Mouse (Mus musculus): Measurements from ENCODE around the gene Satb1. TPM values are rescaled to one million over a fixed set of nuclear protein-coding genes. Genes with fewer than 3 reads are reported as not detected.

Gene Satb1
- polyA plus RNA-seq, 1 experiment from 2014 or later = 16.0 TPM

DNA sequence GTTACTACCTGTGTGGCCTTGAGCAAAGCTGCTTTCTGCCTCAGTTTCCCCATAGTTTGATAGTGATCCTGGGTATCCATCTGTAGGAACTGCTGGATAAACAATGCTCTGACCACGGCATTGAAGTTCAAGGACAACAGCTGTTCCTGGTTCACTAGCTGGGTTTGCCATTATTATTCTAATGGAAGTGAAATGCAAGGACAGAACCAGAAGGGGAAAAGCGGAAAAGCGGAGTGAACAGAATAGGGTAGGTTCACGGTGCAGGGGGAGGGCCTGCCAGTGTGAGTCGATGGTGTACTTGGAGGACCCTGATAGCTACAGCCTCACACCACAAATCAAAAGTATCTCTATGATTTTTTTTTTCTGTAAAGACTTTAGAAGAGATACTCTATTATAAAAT lies 6.4 kb upstream of the Satb1 start:
- H3K4me2 ChIP-seq (replicated peaks) = no peak overlapping the region
- no peak overlapping the region for H3K9ac ChIP-seq
- no peaks in the 10 kb centered on the region for H3K4me1 ChIP-seq
- no peak for ATAC-seq (ENCODE audit: insufficient number of reproducible peaks, low FRiP score, low TSS enrichment, low read depth)
- H3K9me3 ChIP-seq (replicated peaks) = no peaks in the 10 kb centered on the region
- no peak overlapping the region for H3K4me3 ChIP-seq (replicated peaks)
- WGBS = 85% methylated on average over 5 of the region's 5 CpGs
- H3K27ac ChIP-seq (replicated peaks) = no peak overlapping the region
- H3K27me3 ChIP-seq = peaks cover 8% of the 10 kb centered on the region
- H3K36me3 ChIP-seq = no peaks in the 10 kb centered on the region

DNA sequence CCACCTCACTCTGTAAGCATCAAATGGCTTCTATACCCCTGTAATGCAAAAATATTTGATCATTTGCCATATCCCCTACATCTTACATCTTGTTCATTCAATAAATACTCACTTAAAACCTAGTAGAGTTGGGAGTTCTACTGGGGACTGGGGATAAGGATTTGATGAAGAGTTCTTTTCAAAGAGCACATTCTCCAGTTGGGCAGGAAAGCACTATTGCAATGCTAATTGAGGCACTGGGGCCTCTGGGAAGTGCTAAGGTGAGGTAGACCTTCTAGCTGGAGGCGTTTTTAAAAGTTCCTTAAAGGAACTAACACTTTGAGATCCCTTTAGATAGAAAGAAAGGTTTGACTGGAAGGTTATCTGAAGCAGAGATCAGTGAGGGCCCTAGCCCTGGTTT lies 3.8 kb upstream of the Satb1 start:
- no peak overlapping the region for H3K4me3 ChIP-seq (replicated peaks)
- no peaks in the 10 kb centered on the region for H3K36me3 ChIP-seq
- H3K4me1 ChIP-seq = peaks cover 12% of the 10 kb centered on the region
- no peaks in the 10 kb centered on the region for H3K9me3 ChIP-seq (replicated peaks)
- no peak for ATAC-seq (ENCODE audit: insufficient number of reproducible peaks, low FRiP score, low TSS enrichment, low read depth)
- no peak overlapping the region for H3K27ac ChIP-seq (replicated peaks)
- peaks cover 28% of the 10 kb centered on the region for H3K27me3 ChIP-seq
- H3K4me2 ChIP-seq (replicated peaks) = no peak overlapping the region
- 11% methylated on average over 1 of the region's 1 CpGs for WGBS
- H3K9ac ChIP-seq = no peak overlapping the region

DNA sequence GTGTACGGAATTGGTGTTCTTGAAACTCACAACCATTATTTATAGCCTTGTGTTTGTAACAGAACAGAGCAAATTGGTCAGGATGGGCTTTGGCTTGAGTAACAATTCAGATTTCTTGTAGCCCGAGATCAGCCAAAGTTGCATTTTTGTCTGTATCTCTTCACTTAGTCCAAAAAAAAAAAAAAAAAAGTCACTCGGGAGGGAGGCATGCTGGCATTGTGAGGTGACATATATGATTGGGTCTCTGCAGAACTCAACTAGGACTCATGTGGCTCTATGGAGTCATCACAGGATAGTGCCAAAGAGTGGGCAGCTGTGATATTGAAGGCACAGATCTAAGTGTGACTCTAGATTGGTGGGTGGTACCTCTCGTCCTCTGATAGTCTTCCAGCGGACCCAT lies 3.2 kb upstream of the Satb1 start:
- 88% methylated on average over 5 of the region's 5 CpGs for WGBS
- Histone ChIP-seq H3K36me3 (no peaks in the 10 kb centered on the region), H3K27me3 (peaks cover 34% of the 10 kb centered on the region), H3K4me1 (peaks cover 19% of the 10 kb centered on the region), H3K4me2 (replicated peaks) (no peak overlapping the region), H3K9ac (no peak overlapping the region), H3K27ac (replicated peaks) (no peak overlapping the region), H3K4me3 (replicated peaks) (no peak overlapping the region), H3K9me3 (replicated peaks) (no peaks in the 10 kb centered on the region)
- ATAC-seq (ENCODE audit: insufficient number of reproducible peaks, low FRiP score, low TSS enrichment, low read depth) = no peak

DNA sequence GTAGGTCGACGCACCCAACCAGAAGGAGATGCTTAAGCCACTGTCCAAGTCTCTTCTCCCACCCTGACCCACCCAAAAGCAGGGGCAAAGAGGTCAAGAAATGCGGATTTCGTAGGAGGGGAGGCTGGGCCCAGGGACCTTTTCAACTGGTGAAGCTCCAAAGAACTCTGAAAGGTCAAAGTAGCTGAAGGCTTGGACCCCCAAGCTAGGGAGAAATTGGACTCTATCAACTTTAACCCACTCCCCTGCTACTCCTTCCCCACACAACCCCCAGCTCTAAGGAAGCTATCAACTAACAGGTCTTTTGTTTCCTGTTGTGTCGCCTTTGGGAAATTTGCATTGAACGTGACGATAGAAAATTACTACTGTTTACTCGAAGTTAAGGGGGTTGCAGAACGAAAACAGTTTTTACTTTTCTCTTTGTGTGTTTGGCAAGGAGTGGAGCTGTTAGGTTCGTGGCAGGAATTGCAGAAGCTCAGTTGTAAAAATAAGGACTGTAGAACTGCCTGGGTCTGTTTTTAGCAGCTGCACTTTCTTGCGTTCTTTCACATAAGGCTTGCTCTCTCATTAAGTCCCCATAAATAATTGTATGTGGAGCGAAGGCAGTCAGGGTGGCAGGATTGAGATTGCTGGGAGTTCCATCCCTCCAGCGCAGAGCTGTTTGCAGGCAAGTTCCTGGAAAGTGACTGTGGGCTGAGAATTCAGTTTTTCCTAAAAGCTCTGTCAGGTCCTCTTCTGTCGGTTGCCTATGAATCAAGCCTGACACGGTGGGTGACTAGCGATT lies 680 bp upstream of the Satb1 start:
- H3K27ac ChIP-seq (replicated peaks) = no peak overlapping the region
- peaks cover 46% of the 10 kb centered on the region for H3K27me3 ChIP-seq
- H3K9me3 ChIP-seq (replicated peaks) = no peaks in the 10 kb centered on the region
- H3K9ac ChIP-seq = no peak overlapping the region
- peak overlapping the region; percentile 66 for H3K4me3 ChIP-seq (replicated peaks)
- H3K4me1 ChIP-seq = peaks cover 21% of the 10 kb centered on the region
- ATAC-seq (ENCODE audit: insufficient number of reproducible peaks, low FRiP score, low TSS enrichment, low read depth) = no peak
- 1% methylated on average over 16 of the region's 16 CpGs for WGBS
- H3K36me3 ChIP-seq = no peaks in the 10 kb centered on the region
- H3K4me2 ChIP-seq (replicated peaks) = peak overlapping the region; percentile 91

DNA sequence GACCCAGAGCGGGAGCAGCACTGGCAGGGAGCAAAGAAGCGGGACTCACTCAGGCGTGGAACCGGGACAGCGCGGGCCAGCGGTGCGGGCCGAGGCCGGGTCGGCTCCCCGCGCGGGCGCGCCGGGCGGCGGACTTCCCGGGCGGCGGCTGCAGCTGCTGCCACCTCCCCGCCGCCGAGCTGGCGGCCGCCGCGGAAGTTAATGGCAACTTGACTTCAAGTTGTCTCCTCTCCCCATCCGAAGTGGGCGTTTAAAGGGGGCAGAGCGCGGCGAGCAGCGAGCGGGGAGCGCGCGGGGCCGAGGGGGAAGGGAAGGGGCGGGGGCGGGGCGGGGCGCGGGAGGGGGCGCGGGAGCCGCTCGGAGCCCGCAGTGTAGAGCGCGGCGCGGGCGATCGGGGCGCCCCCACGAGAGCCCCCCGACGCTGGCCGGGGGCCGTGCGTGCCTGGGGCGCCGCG lies 642 bp downstream of the Satb1 start:
- Histone ChIP-seq H3K4me2 (replicated peaks) (peak overlapping the region; percentile 91), H3K36me3 (no peaks in the 10 kb centered on the region), H3K27ac (replicated peaks) (no peak overlapping the region), H3K9ac (peak overlapping the region; percentile 51; the same call in 1 of the 2 replicates), H3K4me3 (replicated peaks) (peak overlapping the region; percentile 66), H3K4me1 (peaks cover 21% of the 10 kb centered on the region), H3K9me3 (replicated peaks) (no peaks in the 10 kb centered on the region), H3K27me3 (peaks cover 57% of the 10 kb centered on the region)
- ATAC-seq (ENCODE audit: insufficient number of reproducible peaks, low FRiP score, low TSS enrichment, low read depth) = peak; percentile 65; the same call in 1 of the 2 replicates
- WGBS = under 1% methylated on average over 51 of the region's 66 CpGs

DNA sequence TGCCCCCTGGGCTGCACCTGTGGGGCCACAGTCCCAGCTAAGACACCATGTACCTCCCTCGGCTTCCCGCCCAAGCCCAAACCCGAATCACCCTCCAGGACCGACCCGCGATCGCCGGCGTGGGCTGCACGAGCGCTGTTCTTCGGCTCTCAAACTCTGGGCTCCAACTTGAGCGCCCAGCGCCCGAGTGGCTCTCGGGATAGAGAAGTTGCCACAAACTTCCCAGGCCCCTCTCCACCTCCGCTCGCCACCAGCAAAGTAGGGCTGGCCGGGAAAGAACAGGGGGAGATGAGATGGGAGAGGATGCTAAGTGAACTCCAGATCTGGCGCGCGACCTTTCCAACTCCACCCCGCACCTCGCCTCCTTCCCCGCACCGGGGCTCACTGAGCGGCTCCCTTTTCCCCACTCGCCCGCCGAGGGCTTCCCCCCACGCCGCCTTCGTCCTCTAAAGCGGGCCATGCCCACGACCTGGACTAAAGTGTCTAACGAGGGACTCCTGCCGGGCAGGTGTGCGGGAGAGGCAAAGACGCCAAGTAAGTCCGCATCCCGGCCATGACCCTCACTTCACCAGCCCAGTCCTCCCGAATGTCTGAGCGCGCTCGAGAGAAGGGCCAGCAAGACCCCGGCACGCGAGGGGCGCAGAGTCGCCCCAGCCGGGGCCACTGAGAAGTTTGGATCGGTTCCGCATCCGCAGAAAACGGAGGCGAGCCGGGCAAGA lies 1.2 kb downstream of the Satb1 start:
- Histone ChIP-seq H3K4me2 (replicated peaks) (peak overlapping the region; percentile 91), H3K27me3 (peaks cover 61% of the 10 kb centered on the region), H3K9me3 (replicated peaks) (no peaks in the 10 kb centered on the region), H3K9ac (peak overlapping the region; percentile 51), H3K4me1 (peaks cover 21% of the 10 kb centered on the region), H3K36me3 (no peaks in the 10 kb centered on the region), H3K4me3 (replicated peaks) (peak overlapping the region; percentile 66), H3K27ac (replicated peaks) (no peak overlapping the region)
- no peak for ATAC-seq (ENCODE audit: insufficient number of reproducible peaks, low FRiP score, low TSS enrichment, low read depth)
- under 1% methylated on average over 57 of the region's 57 CpGs for WGBS

DNA sequence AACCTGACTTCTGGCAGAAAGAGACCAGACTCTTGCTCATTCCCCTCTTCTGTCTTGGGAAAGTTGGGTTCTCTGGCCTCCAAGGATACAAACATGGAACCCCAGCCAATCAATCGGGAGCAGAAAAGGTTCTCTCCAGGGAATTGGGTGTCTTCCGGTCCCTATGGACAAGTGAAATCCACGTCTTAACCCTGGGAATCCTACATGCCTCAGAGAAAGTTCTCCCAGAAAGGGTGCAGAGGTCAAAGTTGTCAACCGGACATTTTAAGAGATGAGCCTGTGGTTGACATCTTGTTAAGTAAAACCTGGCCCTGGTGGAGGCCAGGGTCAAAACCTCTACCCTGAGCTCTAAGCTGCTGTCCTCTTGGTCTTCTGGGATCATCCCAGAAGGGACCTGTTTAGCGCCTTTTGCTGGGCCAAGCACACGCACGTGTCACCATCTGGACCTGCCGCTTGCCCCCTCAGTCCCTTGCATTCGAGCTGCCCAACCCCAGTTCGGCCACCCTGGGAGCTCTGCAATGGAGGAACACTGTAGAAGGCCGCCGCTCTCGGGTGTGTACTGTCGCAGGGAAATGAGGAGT lies 1.9 kb downstream of the Satb1 start:
- H3K27me3 ChIP-seq = peaks cover 67% of the 10 kb centered on the region
- peak overlapping the region; percentile 66 for H3K4me3 ChIP-seq (replicated peaks)
- ATAC-seq (ENCODE audit: insufficient number of reproducible peaks, low FRiP score, low TSS enrichment, low read depth) = no peak
- H3K36me3 ChIP-seq = no peaks in the 10 kb centered on the region
- no peak overlapping the region; the same call in 1 of the 2 replicates for H3K9ac ChIP-seq
- H3K4me2 ChIP-seq (replicated peaks) = peak overlapping the region; percentile 91
- peaks cover 21% of the 10 kb centered on the region for H3K4me1 ChIP-seq
- 13% methylated on average over 14 of the region's 14 CpGs for WGBS
- H3K9me3 ChIP-seq (replicated peaks) = no peaks in the 10 kb centered on the region
- H3K27ac ChIP-seq (replicated peaks) = no peak overlapping the region

DNA sequence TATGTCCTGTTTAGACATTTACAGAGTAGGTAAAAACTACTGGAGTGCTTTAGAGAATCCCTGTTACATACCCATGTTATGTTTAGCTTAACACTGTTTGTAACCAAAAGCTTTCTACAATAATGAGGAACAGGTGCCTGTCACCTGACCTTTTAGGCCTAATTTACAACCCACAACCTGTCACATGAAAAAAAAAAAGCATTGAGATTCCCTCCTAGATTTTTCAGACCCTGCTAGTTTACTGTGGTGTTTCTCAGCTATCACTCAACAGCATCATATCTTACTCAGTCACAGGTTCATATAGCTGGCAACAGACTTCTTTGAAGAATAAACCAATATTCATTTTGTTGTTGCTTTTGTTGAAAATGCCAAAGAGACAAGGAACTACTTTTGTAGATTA lies 3.7 kb downstream of the Satb1 start:
- H3K27ac ChIP-seq (replicated peaks) = no peak overlapping the region
- H3K4me3 ChIP-seq (replicated peaks) = no peak overlapping the region
- H3K36me3 ChIP-seq = no peaks in the 10 kb centered on the region
- peaks cover 21% of the 10 kb centered on the region for H3K4me1 ChIP-seq
- H3K9ac ChIP-seq = no peak overlapping the region
- peaks cover 59% of the 10 kb centered on the region for H3K27me3 ChIP-seq
- H3K9me3 ChIP-seq (replicated peaks) = no peaks in the 10 kb centered on the region
- ATAC-seq (ENCODE audit: insufficient number of reproducible peaks, low FRiP score, low TSS enrichment, low read depth) = no peak
- H3K4me2 ChIP-seq (replicated peaks) = no peak overlapping the region

DNA sequence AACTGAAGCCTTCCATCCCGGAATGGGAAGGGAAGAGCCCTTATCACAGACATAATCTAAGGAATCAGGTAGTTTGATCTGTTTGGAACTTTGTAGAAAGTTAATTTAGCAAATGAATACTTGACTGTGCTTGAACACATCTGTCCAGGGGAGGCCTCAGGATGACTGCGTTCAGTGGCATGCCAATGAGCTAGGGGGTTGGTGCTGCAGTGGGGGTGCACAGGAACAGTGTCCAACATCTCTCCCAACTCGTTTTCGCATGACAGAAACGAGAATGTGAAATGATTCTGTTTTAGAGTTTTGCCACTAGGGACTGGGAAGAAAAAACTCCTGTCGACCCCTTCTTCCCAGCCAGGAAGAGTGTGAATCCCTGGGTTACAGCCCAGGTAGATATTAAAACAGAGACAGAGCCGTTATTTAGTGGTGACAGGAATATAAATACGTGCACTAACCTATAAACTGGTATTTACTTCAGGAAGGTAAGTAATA lies 5.1 kb downstream of the Satb1 start:
- Histone ChIP-seq H3K4me3 (replicated peaks) (no peak overlapping the region), H3K27me3 (peaks cover 45% of the 10 kb centered on the region), H3K9ac (no peak overlapping the region), H3K4me1 (peaks cover 13% of the 10 kb centered on the region), H3K9me3 (replicated peaks) (no peaks in the 10 kb centered on the region), H3K36me3 (no peaks in the 10 kb centered on the region), H3K4me2 (replicated peaks) (no peak overlapping the region), H3K27ac (replicated peaks) (no peak overlapping the region)
- no peak for ATAC-seq (ENCODE audit: insufficient number of reproducible peaks, low FRiP score, low TSS enrichment, low read depth)
- 60% methylated on average over 8 of the region's 8 CpGs for WGBS

DNA sequence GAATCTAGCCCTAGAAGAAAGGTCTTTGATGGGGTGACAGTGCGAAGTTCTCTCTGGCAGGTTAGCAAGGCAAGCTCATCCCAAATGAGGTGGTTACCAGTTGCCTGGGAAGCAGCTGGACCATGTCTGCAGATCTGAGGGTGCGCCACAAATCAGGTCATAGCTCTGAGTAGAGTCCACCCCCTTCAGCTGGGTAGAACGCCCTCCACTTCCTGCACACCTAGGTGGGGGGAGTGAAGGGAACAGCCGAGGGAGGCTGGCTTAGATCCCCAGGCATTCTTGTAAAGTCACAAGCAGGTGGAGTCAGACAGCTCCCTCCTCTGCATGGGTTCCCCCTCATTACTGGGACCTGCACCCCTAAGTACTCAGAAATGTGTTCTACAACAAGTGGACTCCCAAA lies 6.6 kb downstream of the Satb1 start:
- 60% methylated on average over 4 of the region's 4 CpGs for WGBS
- Histone ChIP-seq H3K27ac (replicated peaks) (no peak overlapping the region), H3K4me3 (replicated peaks) (no peak overlapping the region), H3K9me3 (replicated peaks) (no peaks in the 10 kb centered on the region), H3K9ac (no peak overlapping the region), H3K27me3 (peaks cover 35% of the 10 kb centered on the region), H3K4me1 (peaks cover 4% of the 10 kb centered on the region), H3K36me3 (no peaks in the 10 kb centered on the region), H3K4me2 (replicated peaks) (no peak overlapping the region)
- no peak for ATAC-seq (ENCODE audit: insufficient number of reproducible peaks, low FRiP score, low TSS enrichment, low read depth)

DNA sequence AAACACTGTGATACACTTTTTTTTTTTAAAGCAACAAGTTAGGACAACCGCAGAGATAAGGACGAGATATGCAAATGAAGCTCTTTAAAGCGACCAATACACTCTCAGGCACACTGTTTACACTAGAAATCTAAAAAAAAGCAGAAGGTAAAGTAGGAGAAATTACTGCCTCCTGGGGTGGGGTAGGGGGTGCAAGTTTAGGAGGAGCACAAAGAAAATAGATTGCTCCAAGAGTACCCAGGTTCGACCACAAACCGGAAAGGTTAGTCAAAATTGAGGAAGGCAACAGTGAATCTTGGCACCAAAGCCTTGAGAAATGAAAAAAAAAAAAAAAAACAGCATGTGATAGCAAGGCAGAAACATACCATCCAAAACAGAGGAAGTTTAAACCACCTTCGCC lies 18.8 kb downstream of the Satb1 start:
- Histone ChIP-seq H3K9me3 (replicated peaks) (no peaks in the 10 kb centered on the region), H3K36me3 (no peaks in the 10 kb centered on the region), H3K4me2 (replicated peaks) (no peak overlapping the region), H3K4me1 (no peaks in the 10 kb centered on the region), H3K27me3 (no peaks in the 10 kb centered on the region), H3K27ac (replicated peaks) (no peak overlapping the region), H3K9ac (no peak overlapping the region), H3K4me3 (replicated peaks) (no peak overlapping the region)
- 22% methylated on average over 6 of the region's 6 CpGs for WGBS
- ATAC-seq (ENCODE audit: insufficient number of reproducible peaks, low FRiP score, low TSS enrichment, low read depth) = no peak
